Mouse (Mus musculus): ENCODE data around the gene Retreg3.

GRCm38 (mm10) chr11:101046440-101046839 lies 73.3 kb downstream of the Retreg3 start:
- no peak for TF ChIP-seq CTCF (IDR thresholded peaks at IDR 0.05; ENCODE audit: borderline replicate concordance, insufficient read depth, low read length)
- TF ChIP-seq POLR2A (IDR thresholded peaks at IDR 0.05; ENCODE audit: low read depth, low read length) = no peak
